Mouse (Mus musculus): Measurements from ENCODE around the gene Mpig6b.
"Not testable (repeated sequence)": the region's sequence is repeated elsewhere in the genome, so short reads cannot be mapped to it uniquely, and the experiment has no call there.

Mpig6b gene

GRCm38 (mm10) chr17:35033703-35034102 is 32.3 kb downstream of the Mpig6b start:
- not testable (repeated sequence) for DNase-seq

- no peak for DNase-seq
These were observed 33.6 kb downstream of the Mpig6b start for GRCm38 (mm10) chr17:35032323-35032870.

- no peak for DNase-seq
These were observed 34.1 kb downstream of the Mpig6b start for GRCm38 (mm10) chr17:35031880-35032279.

- no peak for DNase-seq
These were observed 34.7 kb downstream of the Mpig6b start for GRCm38 (mm10) chr17:35031272-35031671.

- DNase-seq: no peak
These were observed 36.1 kb downstream of the Mpig6b start for GRCm38 (mm10) chr17:35029691-35030532.

- DNase-seq: no peak
These were observed 37.7 kb downstream of the Mpig6b start for GRCm38 (mm10) chr17:35028315-35028714.

- DNase-seq: no peak
These were observed 38.5 kb downstream of the Mpig6b start, which contains the start of gene Sapcd1 for GRCm38 (mm10) chr17:35027277-35028068. Gene Sapcd1 (minus strand): TSS chr17:35028016.

GRCm38 (mm10) chr17:35026206-35026605 is 39.8 kb downstream of the Mpig6b start:
- DNase-seq: no peak

- DNase-seq: peak in 1 of 2 experiments; percentile 40
These were observed 41.1 kb downstream of the Mpig6b start for GRCm38 (mm10) chr17:35024691-35025488.

GRCm38 (mm10) chr17:35024261-35024660 is 41.7 kb downstream of the Mpig6b start:
- DNase-seq: no peak

GRCm38 (mm10) chr17:35023756-35024155 is 42.2 kb downstream of the Mpig6b start:
- no peak for DNase-seq

GRCm38 (mm10) chr17:35023221-35023620 is 42.8 kb downstream of the Mpig6b start:
- no peak for DNase-seq

GRCm38 (mm10) chr17:35022541-35023060 is 43.4 kb downstream of the Mpig6b start:
- DNase-seq: no peak

GRCm38 (mm10) chr17:35021842-35022477 is 44.0 kb downstream of the Mpig6b start:
- DNase-seq: peak; percentile 53 to 69

GRCm38 (mm10) chr17:35021163-35021808 is 44.7 kb downstream of the Mpig6b start:
- peak; percentile 85 to 88 for DNase-seq

GRCm38 (mm10) chr17:35020551-35020950 is 45.4 kb downstream of the Mpig6b start:
- no peak for DNase-seq

- no peak for DNase-seq
These were observed 46.1 kb downstream of the Mpig6b start for GRCm38 (mm10) chr17:35019894-35020293.

- DNase-seq: no peak
These were observed 47.8 kb downstream of the Mpig6b start for GRCm38 (mm10) chr17:35018171-35018570.

GRCm38 (mm10) chr17:35017706-35018030 is 48.3 kb downstream of the Mpig6b start:
- no peak for DNase-seq

- no peak for DNase-seq
These were observed 48.9 kb downstream of the Mpig6b start for GRCm38 (mm10) chr17:35016791-35017705.

Measured in lung, adult 18-20 months (tissue).